Mouse (Mus musculus): ENCODE data around the gene Cd82. TPM values are rescaled to one million over a fixed set of nuclear protein-coding genes. Genes with fewer than 3 reads are reported as not detected.

Gene Cd82
- polyA plus RNA-seq (2015; fragmentation: Nextera tagmentation; extraction: Ambion mirVana) = 12.0 and 14.8 TPM in 2 replicates

GRCm38 (mm10) chr2:93462760-93463159 lies at the start of gene Cd82:
Gene Cd82 (minus strand): TSS chr2:93463140.
- Histone ChIP-seq H3K27me3 (peaks cover 16% of the 10 kb centered on the region), H3K27ac (peak within 1 kb of the TSS; percentile 45; the same call in 1 of the 2 replicates), H3K9ac (peak within 1 kb of the TSS; percentile 54), H3K4me2 (peak within 1 kb of the TSS; percentile 65), H3K36me3 (ENCODE audit: poor library complexity, severe bottlenecking) (no peaks in the 10 kb centered on the region), H3K4me1 (peaks cover 16% of the 10 kb centered on the region), H3K4me3 (peak within 1 kb of the TSS; percentile 32), H3K9me3 (replicated peaks) (no peaks in the 10 kb centered on the region)
- ATAC-seq = peak; percentile 79
- 2% methylated on average over 20 of the region's 20 CpGs for WGBS

- Histone ChIP-seq H3K27me3 (no peaks in the 10 kb centered on the region), H3K9ac (no peak overlapping the region), H3K4me2 (no peak overlapping the region), H3K27ac (no peak overlapping the region), H3K4me3 (no peak overlapping the region), H3K4me1 (no peaks in the 10 kb centered on the region), H3K36me3 (ENCODE audit: poor library complexity, severe bottlenecking) (no peaks in the 10 kb centered on the region), H3K9me3 (replicated peaks) (no peaks in the 10 kb centered on the region)
- WGBS = 68% methylated on average over 7 of the region's 7 CpGs
- ATAC-seq = no peak
Observed at GRCm38 (mm10) chr2:93512130-93512529, 49.2 kb upstream of the Cd82 start.

GRCm38 (mm10) chr2:93510839-93511238 lies 47.9 kb upstream of the Cd82 start:
- Histone ChIP-seq H3K4me3 (no peak overlapping the region), H3K4me1 (no peaks in the 10 kb centered on the region)
- 95% methylated on average over 1 of the region's 1 CpGs for WGBS

GRCm38 (mm10) chr2:93509777-93510750 lies 47.1 kb upstream of the Cd82 start:
- no peak overlapping the region for H3K4me3 ChIP-seq
- H3K9ac ChIP-seq = no peak overlapping the region
- H3K4me1 ChIP-seq = no peaks in the 10 kb centered on the region
- no peaks in the 10 kb centered on the region for H3K36me3 ChIP-seq (ENCODE audit: poor library complexity, severe bottlenecking)
- 91% methylated on average over 12 of the region's 12 CpGs for WGBS
- H3K27ac ChIP-seq = no peak overlapping the region
- H3K27me3 ChIP-seq = no peaks in the 10 kb centered on the region
- no peak for ATAC-seq
- H3K4me2 ChIP-seq = no peak overlapping the region
- H3K9me3 ChIP-seq (replicated peaks) = no peaks in the 10 kb centered on the region

More at GRCm38 (mm10) chr2:93510839-93511238, 47.9 kb upstream of the Cd82 start:
- H3K9ac ChIP-seq = no peak overlapping the region
- H3K4me2 ChIP-seq = no peak overlapping the region
- ATAC-seq = no peak
- no peak overlapping the region for H3K27ac ChIP-seq
- no peaks in the 10 kb centered on the region for H3K9me3 ChIP-seq (replicated peaks)
- H3K27me3 ChIP-seq = no peaks in the 10 kb centered on the region
- H3K36me3 ChIP-seq (ENCODE audit: poor library complexity, severe bottlenecking) = no peaks in the 10 kb centered on the region

GRCm38 (mm10) chr2:93505091-93505490 lies 42.2 kb upstream of the Cd82 start:
- Histone ChIP-seq H3K4me2 (no peak overlapping the region), H3K9ac (no peak overlapping the region), H3K4me1 (no peaks in the 10 kb centered on the region), H3K9me3 (replicated peaks) (no peaks in the 10 kb centered on the region), H3K4me3 (no peak overlapping the region), H3K27me3 (no peaks in the 10 kb centered on the region), H3K36me3 (ENCODE audit: poor library complexity, severe bottlenecking) (no peaks in the 10 kb centered on the region), H3K27ac (no peak overlapping the region)
- no peak for ATAC-seq
- WGBS = 85% methylated on average over 6 of the region's 6 CpGs

- no peak for ATAC-seq
- Histone ChIP-seq H3K4me2 (no peak overlapping the region), H3K27ac (no peak overlapping the region), H3K4me3 (no peak overlapping the region), H3K36me3 (ENCODE audit: poor library complexity, severe bottlenecking) (no peaks in the 10 kb centered on the region), H3K9me3 (replicated peaks) (no peaks in the 10 kb centered on the region), H3K4me1 (no peaks in the 10 kb centered on the region), H3K27me3 (no peaks in the 10 kb centered on the region), H3K9ac (no peak overlapping the region)
- WGBS = 87% methylated on average over 4 of the region's 4 CpGs
Observed at GRCm38 (mm10) chr2:93503353-93503752, 40.4 kb upstream of the Cd82 start.

- Histone ChIP-seq H3K27me3 (no peaks in the 10 kb centered on the region), H3K27ac (no peak overlapping the region), H3K9me3 (replicated peaks) (no peaks in the 10 kb centered on the region), H3K9ac (no peak overlapping the region), H3K4me3 (no peak overlapping the region), H3K36me3 (ENCODE audit: poor library complexity, severe bottlenecking) (no peaks in the 10 kb centered on the region), H3K4me1 (no peaks in the 10 kb centered on the region), H3K4me2 (no peak overlapping the region)
- no peak for ATAC-seq
- 85% methylated on average over 10 of the region's 10 CpGs for WGBS
Observed at GRCm38 (mm10) chr2:93501303-93501702, 38.4 kb upstream of the Cd82 start.

GRCm38 (mm10) chr2:93497221-93497620 lies 34.3 kb upstream of the Cd82 start:
- ATAC-seq = no peak
- no peaks in the 10 kb centered on the region for H3K27me3 ChIP-seq
- H3K27ac ChIP-seq = no peak overlapping the region
- no peaks in the 10 kb centered on the region for H3K36me3 ChIP-seq (ENCODE audit: poor library complexity, severe bottlenecking)
- no peaks in the 10 kb centered on the region for H3K9me3 ChIP-seq (replicated peaks)
- no peak overlapping the region for H3K9ac ChIP-seq
- no peaks in the 10 kb centered on the region for H3K4me1 ChIP-seq
- H3K4me2 ChIP-seq = no peak overlapping the region
- WGBS = 90% methylated on average over 5 of the region's 5 CpGs
- no peak overlapping the region for H3K4me3 ChIP-seq

- no peak overlapping the region for H3K9ac ChIP-seq
- ATAC-seq = no peak
- H3K4me3 ChIP-seq = no peak overlapping the region
- 85% methylated on average over 3 of the region's 3 CpGs for WGBS
- H3K4me2 ChIP-seq = no peak overlapping the region
- no peaks in the 10 kb centered on the region for H3K9me3 ChIP-seq (replicated peaks)
- H3K36me3 ChIP-seq (ENCODE audit: poor library complexity, severe bottlenecking) = no peaks in the 10 kb centered on the region
- H3K4me1 ChIP-seq = no peaks in the 10 kb centered on the region
- no peaks in the 10 kb centered on the region for H3K27me3 ChIP-seq
- H3K27ac ChIP-seq = no peak overlapping the region
Observed at GRCm38 (mm10) chr2:93495170-93495569, 32.2 kb upstream of the Cd82 start.

GRCm38 (mm10) chr2:93493541-93493940 lies 30.6 kb upstream of the Cd82 start:
- H3K27me3 ChIP-seq = 0 out of 2 replicates have a peak, but pooled peaks cover 5% of the 10 kb centered on the region
- WGBS = 75% methylated on average over 3 of the region's 3 CpGs
- H3K36me3 ChIP-seq (ENCODE audit: poor library complexity, severe bottlenecking) = no peaks in the 10 kb centered on the region
- no peak overlapping the region for H3K9ac ChIP-seq
- no peak overlapping the region for H3K4me3 ChIP-seq
- H3K27ac ChIP-seq = no peak overlapping the region
- H3K4me1 ChIP-seq = no peaks in the 10 kb centered on the region
- no peak for ATAC-seq
- no peak overlapping the region for H3K4me2 ChIP-seq
- H3K9me3 ChIP-seq (replicated peaks) = no peaks in the 10 kb centered on the region

- Histone ChIP-seq H3K27me3 (0 out of 2 replicates have a peak, but pooled peaks cover 5% of the 10 kb centered on the region), H3K9me3 (replicated peaks) (no peaks in the 10 kb centered on the region), H3K4me2 (no peak overlapping the region), H3K27ac (no peak overlapping the region), H3K4me1 (peaks cover 2% of the 10 kb centered on the region), H3K9ac (no peak overlapping the region), H3K4me3 (no peak overlapping the region), H3K36me3 (ENCODE audit: poor library complexity, severe bottlenecking) (no peaks in the 10 kb centered on the region)
- WGBS = 94% methylated on average over 2 of the region's 2 CpGs
- ATAC-seq = no peak
Observed at GRCm38 (mm10) chr2:93490516-93490915, 27.6 kb upstream of the Cd82 start.

GRCm38 (mm10) chr2:93488911-93489587 lies 26.1 kb upstream of the Cd82 start:
- Histone ChIP-seq H3K4me2 (no peak overlapping the region), H3K4me3 (no peak overlapping the region), H3K27ac (no peak overlapping the region), H3K36me3 (ENCODE audit: poor library complexity, severe bottlenecking) (no peaks in the 10 kb centered on the region), H3K27me3 (0 out of 2 replicates have a peak, but pooled peaks cover 5% of the 10 kb centered on the region), H3K9ac (no peak overlapping the region), H3K4me1 (peaks cover 6% of the 10 kb centered on the region), H3K9me3 (replicated peaks) (no peaks in the 10 kb centered on the region)
- WGBS = 42% methylated on average over 17 of the region's 19 CpGs
- ATAC-seq = no peak

Data from forebrain, embryonic 13.5 days (tissue).